18 mouse cellular contexts compared by ENCODE assay signal in the genomic region with DNA sequence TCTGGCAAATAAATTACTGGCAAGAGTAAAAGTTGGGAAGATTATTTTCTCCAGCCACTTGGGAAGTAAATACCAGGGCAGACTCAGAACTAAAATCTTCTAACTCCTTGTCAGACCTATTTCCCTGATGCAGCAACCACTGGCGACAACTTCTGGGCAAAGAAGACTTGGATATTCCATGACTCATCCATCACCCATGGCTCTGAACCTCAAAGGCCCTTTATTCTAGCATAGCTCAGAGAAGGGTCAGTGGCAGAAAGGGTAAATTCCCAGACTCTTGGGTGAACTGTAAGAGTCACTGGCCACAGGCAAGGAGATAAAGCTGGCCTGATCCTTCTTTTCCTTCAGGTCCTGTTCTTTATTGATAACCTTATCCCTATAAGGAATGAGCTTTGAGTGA.
DNase-seq lines count a peak whose midpoint lies in the region; ATAC-seq and TF ChIP-seq lines count a peak whose summit lies in the region.
"Had no signal": no experiment of that assay in that cellular context is flagged by ENCODE, and none has a peak within 500 bp of the region (broad histone marks: within the 10 kb centered on the region; RNA-seq: fewer than 3 reads in every experiment).

No protein-coding gene starts in this region.

- TF ChIP-seq POLR2A in heart, adult 2 months (IDR thresholded peaks at IDR 0.05; ENCODE audit: insufficient read depth, low read depth, low read length): no peak

- TF ChIP-seq CTCF in heart, adult 2 months (IDR thresholded peaks at IDR 0.05): no peak
- no peak for TF ChIP-seq CTCF in C2C12 (IDR thresholded peaks at IDR 0.05; ENCODE audit: control insufficient read depth, insufficient read depth, insufficient read length)

- 66% methylated on average over 1 of the region's 1 CpGs for WGBS in heart, embryonic 13.5 days
- whole genome bisulfite sequencing in heart, adult 2 months: 72% methylated on average over 1 of the region's 1 CpGs

- DNase-seq in heart, adult 2 months: no peak
- DNase-seq in 3134 (ENCODE audit: extremely low read depth, insufficient read length, low spot score) (peak; percentile 32), adipocyte (ENCODE audit: low spot score) (peak; percentile 38)
- DNase-seq in thymus, postnatal 10 days (ENCODE audit: low spot score in 2 of 2): no peak
- no peak for DNase-seq in layer of hippocampus, postnatal 25 days (ENCODE audit: extremely low spot score in 1 of 2, low spot score in 1 of 2)
- DNase-seq: adrenal gland, postnatal 14 days; B cell, adult 2 months; cerebellum, adult 11-12 months; cerebellum, adult 9-10 months; heart, postnatal 36 days; kidney, adult 2 months had no signal

- no peak for ATAC-seq in heart, embryonic 13.5 days (ENCODE audit: extremely low read depth, insufficient number of reproducible peaks, low FRiP score, low TSS enrichment)
- ATAC-seq: forebrain, embryonic 13.5 days; intestine, embryonic 15.5 days had no signal

- no peak for TF ChIP-seq EP300 in heart, adult 2 months (IDR thresholded peaks at IDR 0.05; ENCODE audit: insufficient read depth, low read depth, low read length)

- H3ac ChIP-seq in C2C12 (ENCODE audit: control insufficient read depth, insufficient read length, low read depth): no peak overlapping the region

- 0 out of 2 replicates have a peak overlapping the region, but pooled peaks have one; percentile 5 for H3K27ac ChIP-seq in heart, embryonic 13.5 days (replicated peaks)
- H3K27ac ChIP-seq in heart, adult 2 months: no peak overlapping the region
- H3K27ac ChIP-seq: embryonic facial prominence, embryonic 12.5 days; intestine, embryonic 15.5 days had no signal

- H3K4me3 ChIP-seq in heart, embryonic 13.5 days: no peak overlapping the region
- no peak overlapping the region for H3K4me3 ChIP-seq in heart, adult 2 months
- no peak overlapping the region for H3K4me3 ChIP-seq in C2C12 (ENCODE audit: insufficient read depth, poor library complexity, severe bottlenecking)
- H3K4me3 ChIP-seq: embryonic facial prominence, embryonic 12.5 days; forebrain, embryonic 13.5 days; heart, embryonic 12.5 days; hindbrain, embryonic 13.5 days; intestine, embryonic 15.5 days had no signal

- 0 out of 2 replicates have a peak, but pooled peaks cover 3% of the 10 kb centered on the region for H3K27me3 ChIP-seq in heart, embryonic 13.5 days (replicated peaks)
- H3K27me3 ChIP-seq in heart, adult 2 months (ENCODE audit: control insufficient read depth, insufficient read depth, low read length): no peaks in the 10 kb centered on the region
- H3K27me3 ChIP-seq in C2C12 (ENCODE audit: control insufficient read depth, insufficient read depth, insufficient read length): no peaks in the 10 kb centered on the region
- H3K27me3 ChIP-seq: embryonic facial prominence, embryonic 12.5 days; forebrain, embryonic 13.5 days; hindbrain, embryonic 13.5 days; intestine, embryonic 15.5 days had no signal

- H3K4me1 ChIP-seq in heart, embryonic 13.5 days: no peaks in the 10 kb centered on the region
- H3K4me1 ChIP-seq in heart, adult 2 months (ENCODE audit: control insufficient read depth, insufficient read depth, low read length): no peaks in the 10 kb centered on the region
- H3K4me1 ChIP-seq: embryonic facial prominence, embryonic 12.5 days; forebrain, embryonic 13.5 days; heart, embryonic 12.5 days; intestine, embryonic 15.5 days had no signal

- H3K36me3 ChIP-seq in heart, embryonic 13.5 days: peaks cover 52% of the 10 kb centered on the region
- peaks cover 6% of the 10 kb centered on the region for H3K36me3 ChIP-seq in heart, adult 2 months (ENCODE audit: control insufficient read depth, insufficient read depth, low read length)
- peaks cover 7% of the 10 kb centered on the region for H3K36me3 ChIP-seq in C2C12 (ENCODE audit: control insufficient read depth, insufficient read depth)
- H3K36me3 ChIP-seq: embryonic facial prominence, embryonic 12.5 days; intestine, embryonic 15.5 days had no signal

- intact Hi-C loops in heart, adult 2 months (cut with DNase I): no loop called here

- H3K79me2 ChIP-seq in heart, adult 2 months (replicated peaks; ENCODE audit: control insufficient read depth, insufficient read depth, low read length): no peaks in the 10 kb centered on the region
- H3K79me2 ChIP-seq in C2C12 (ENCODE audit: control insufficient read depth, insufficient read depth): no peaks in the 10 kb centered on the region

- no peak overlapping the region for H3K9ac ChIP-seq in heart, embryonic 13.5 days
- H3K9ac ChIP-seq in heart, adult 2 months (ENCODE audit: low read depth, low read length): no peak overlapping the region
- H3K9ac ChIP-seq: embryonic facial prominence, embryonic 12.5 days; forebrain, embryonic 13.5 days; heart, embryonic 12.5 days; hindbrain, embryonic 13.5 days; intestine, embryonic 15.5 days had no signal

- no peaks in the 10 kb centered on the region for H3K79me3 ChIP-seq in C2C12 (ENCODE audit: low read depth)

- H3K4me2 ChIP-seq in heart, embryonic 13.5 days: no peak overlapping the region
- H3K4me2 ChIP-seq: embryonic facial prominence, embryonic 12.5 days; forebrain, embryonic 13.5 days; heart, embryonic 12.5 days; hindbrain, embryonic 13.5 days; intestine, embryonic 15.5 days had no signal

- no peaks in the 10 kb centered on the region for H3K9me3 ChIP-seq in heart, embryonic 13.5 days
- H3K9me3 ChIP-seq: embryonic facial prominence, embryonic 12.5 days; forebrain, embryonic 13.5 days; heart, embryonic 12.5 days; hindbrain, embryonic 13.5 days; intestine, embryonic 15.5 days had no signal

TF ChIP-seq in C2C12, 6 proteins besides CTCF, POLR2A, EP300 and RAD21:
- TF ChIP-seq USF1 (IDR thresholded peaks at IDR 0.05; ENCODE audit: low read depth) (no peak), FOSL1 (IDR thresholded peaks at IDR 0.05; ENCODE audit: insufficient read depth, low read length, poor library complexity, severe bottlenecking) (peak; percentile 5)
TF ChIP-seq in C2C12: peak in this region for 1.

Comparison
In these comparisons a context has a peak if more than half of its experiments do, and no peak if none do; other contexts are left out.
1. DNase-seq: peak in 3134 (single experiment) and adipocyte (single experiment); none in heart, adult 2 months (0 of 2), thymus, postnatal 10 days (0 of 2) and layer of hippocampus, postnatal 25 days (0 of 2).